Mouse (Mus musculus) layer of hippocampus, adult 8-10 months (tissue): ENCODE results near the gene Ywhag. TPM values are rescaled to one million over a fixed set of nuclear protein-coding genes. Genes with fewer than 3 reads are reported as not detected.
A peak's percentile ranks its signal among the peaks of the same experiment; 100 is the strongest.

ENCODE experiments used
- DNase-seq, 2 experiments: peaks; one replicate each; pipeline ENCODE4 v3.0.0; 2022; ENCODE audit warnings: low spot score in 2 of 2
- total RNA-seq, 4 experiments: library from RNA; stranded (reverse); gene quantifications; 2 replicates each; pipeline ENCODE4 v1.2.4; 2022

Ywhag gene
- total RNA-seq, 4 experiments from 2014 or later: 1,040 to 1,170 (median 1,116) TPM

- DNase-seq: no peak
Observed at GRCm38 (mm10) chr5:135913201-135913600, 21.2 kb downstream of the Ywhag start.

- DNase-seq: no peak
Observed at GRCm38 (mm10) chr5:135911633-135912220, 22.7 kb downstream of the Ywhag start.

- DNase-seq: no peak
Observed at GRCm38 (mm10) chr5:135910813-135911212, 23.6 kb downstream of the Ywhag start.

GRCm38 (mm10) chr5:135909646-135910045 lies 24.8 kb downstream of the Ywhag start:
- no peak for DNase-seq

- no peak for DNase-seq
Observed at GRCm38 (mm10) chr5:135908989-135909388, 25.4 kb downstream of the Ywhag start.

- no peak for DNase-seq
Observed at GRCm38 (mm10) chr5:135908185-135908584, 26.2 kb downstream of the Ywhag start.

GRCm38 (mm10) chr5:135907256-135907655 lies 27.2 kb downstream of the Ywhag start:
- no peak for DNase-seq

- no peak for DNase-seq
Observed at GRCm38 (mm10) chr5:135906846-135907245, 27.6 kb downstream of the Ywhag start.

- no peak for DNase-seq
Observed at GRCm38 (mm10) chr5:135905320-135906225, 28.8 kb downstream of the Ywhag start.

- DNase-seq: no peak
Observed at GRCm38 (mm10) chr5:135904259-135904658, 30.2 kb downstream of the Ywhag start.

GRCm38 (mm10) chr5:135903551-135904151 lies 30.8 kb downstream of the Ywhag start:
- peak; percentile 92 to 95 for DNase-seq

GRCm38 (mm10) chr5:135903058-135903457 lies 31.4 kb downstream of the Ywhag start:
- DNase-seq: no peak

GRCm38 (mm10) chr5:135901354-135902095 lies 32.9 kb downstream of the Ywhag start:
- no peak for DNase-seq

- DNase-seq: no peak
Observed at GRCm38 (mm10) chr5:135900701-135901100, 33.7 kb downstream of the Ywhag start.

GRCm38 (mm10) chr5:135899833-135900232 lies 34.6 kb downstream of the Ywhag start:
- DNase-seq: no peak

GRCm38 (mm10) chr5:135898995-135899394 lies 35.4 kb downstream of the Ywhag start:
- DNase-seq: no peak

GRCm38 (mm10) chr5:135898028-135898427 lies 36.4 kb downstream of the Ywhag start:
- peak in 1 of 2 experiments; percentile 60 for DNase-seq

- no peak for DNase-seq
Observed at GRCm38 (mm10) chr5:135894958-135895357, 39.5 kb downstream of the Ywhag start.

GRCm38 (mm10) chr5:135892589-135893351 lies 41.6 kb downstream of the Ywhag start:
- no peak for DNase-seq

GRCm38 (mm10) chr5:135890920-135891319 lies 43.5 kb downstream of the Ywhag start:
- DNase-seq: no peak

GRCm38 (mm10) chr5:135890323-135890722 lies 44.1 kb downstream of the Ywhag start:
- DNase-seq: no peak
